Mouse (Mus musculus): ENCODE results near the gene Scn3a. TPM values are rescaled to one million over a fixed set of nuclear protein-coding genes. Genes with fewer than 3 reads are reported as not detected.
"Not testable (repeated sequence)": the region's sequence is repeated elsewhere in the genome, so short reads cannot be mapped to it uniquely, and the experiment has no call there.

The Scn3a gene
- total RNA-seq, 2 experiments from 2014 or later, result 0.50 to 0.81 TPM

GRCm38 (mm10) chr2:65483434-65483833 lies 84.0 kb downstream of the Scn3a start:
- DNase-seq, result no peak

GRCm38 (mm10) chr2:65481007-65481672 lies 86.3 kb downstream of the Scn3a start:
- DNase-seq, result no peak

GRCm38 (mm10) chr2:65471311-65471882 lies 96.0 kb downstream of the Scn3a start:
- no peak for DNase-seq

- no peak for DNase-seq
Observed at GRCm38 (mm10) chr2:65465694-65466093, 101.7 kb downstream of the Scn3a start.

GRCm38 (mm10) chr2:65453763-65454162 lies 113.7 kb downstream of the Scn3a start:
- DNase-seq, result no peak

- not testable (repeated sequence) for DNase-seq
Observed at GRCm38 (mm10) chr2:65451401-65452078, 115.9 kb downstream of the Scn3a start.

GRCm38 (mm10) chr2:65450449-65451360 lies 116.7 kb downstream of the Scn3a start:
- DNase-seq, result no peak

GRCm38 (mm10) chr2:65449126-65449828 lies 118.2 kb downstream of the Scn3a start:
- DNase-seq, result no peak

- no peak for DNase-seq
Observed at GRCm38 (mm10) chr2:65443082-65443481, 124.3 kb downstream of the Scn3a start.

- peak; percentile 38 for DNase-seq
Observed at GRCm38 (mm10) chr2:65441566-65441965, 125.9 kb downstream of the Scn3a start.

GRCm38 (mm10) chr2:65441110-65441509 lies 126.3 kb downstream of the Scn3a start:
- DNase-seq, result peak; percentile 43

GRCm38 (mm10) chr2:65436917-65437316 lies 130.5 kb downstream of the Scn3a start:
- no peak for DNase-seq

- DNase-seq, result no peak
Observed at GRCm38 (mm10) chr2:65423501-65423900, 143.9 kb downstream of the Scn3a start.

- DNase-seq, result no peak
Observed at GRCm38 (mm10) chr2:65421259-65422255, 145.9 kb downstream of the Scn3a start.

GRCm38 (mm10) chr2:65418608-65419007 lies 148.8 kb downstream of the Scn3a start:
- DNase-seq, result no peak

GRCm38 (mm10) chr2:65416535-65416934 lies 150.9 kb downstream of the Scn3a start:
- no peak for DNase-seq

- no peak for DNase-seq
Observed at GRCm38 (mm10) chr2:65415294-65415693, 152.1 kb downstream of the Scn3a start.

- DNase-seq, result peak; percentile 14
Observed at GRCm38 (mm10) chr2:65414806-65415281, 152.6 kb downstream of the Scn3a start.

- peak; percentile 59 for DNase-seq
Observed at GRCm38 (mm10) chr2:65414237-65414636, 153.2 kb downstream of the Scn3a start.

GRCm38 (mm10) chr2:65413746-65414145 lies 153.7 kb downstream of the Scn3a start:
- peak; percentile 11 for DNase-seq
